Mouse (Mus musculus) limb, embryonic 15.5 days (tissue): ENCODE measurements at regions not wholly inside any gene's neighbourhood (a gene's known extent, or its start where the extent isn't known, plus 50 kb on each side); places are given as distances from the start of the nearest gene placed in this dataset. TPM values are rescaled to one million over a fixed set of nuclear protein-coding genes. Genes with fewer than 3 reads are reported as not detected.

Experiments
- microRNA-seq: library from miRNA; unstranded; fragments of <30 nt; microRNA quantifications from one replicate; pipeline ENCODE4, GENCODE M21; 2016

Small RNA genes lying in the stretch of these regions (microRNA-seq; reads per million reads assigned to microRNA genes)
- gene Gm27628: not detected
